Mouse (Mus musculus) heart, embryonic 10.5 days (tissue): ENCODE measurements at regions not wholly inside any gene's neighbourhood (a gene's known extent, or its start where the extent isn't known, plus 50 kb on each side); places are given as distances from the start of the nearest gene placed in this dataset.

ENCODE experiments used
- DNase-seq: peaks from one replicate; pipeline ENCODE4 v3.0.0-alpha.2; 2017; ENCODE audit warnings: low spot score
- H3K27ac ChIP-seq: fragments of 300-500 bp; sonication (generic); 2 replicates; pipeline ENCODE4 v1.5.1; 2016; ENCODE audit warnings: mild to moderate bottlenecking
- H3K27me3 ChIP-seq: fragments of 300-500 bp; sonication (generic); 2 replicates; pipeline ENCODE4 v1.6.1; 2016; ENCODE audit warnings: mild to moderate bottlenecking; ENCODE audit not compliant: poor library complexity, insufficient read depth, severe bottlenecking
- H3K36me3 ChIP-seq: fragments of 300-500 bp; sonication (generic); 2 replicates; pipeline ENCODE4 v1.6.1; 2016; ENCODE audit warnings: mild to moderate bottlenecking, moderate library complexity
- H3K4me1 ChIP-seq: fragments of 300-500 bp; sonication (generic); 2 replicates; pipeline ENCODE4 v1.6.1; 2016; ENCODE audit warnings: mild to moderate bottlenecking
- H3K4me3 ChIP-seq: fragments of 300-500 bp; sonication (generic); 2 replicates; pipeline ENCODE4 v1.5.1; 2016; ENCODE audit warnings: mild to moderate bottlenecking, moderate library complexity
- H3K9me3 ChIP-seq: fragments of 300-500 bp; sonication (generic); 2 replicates; pipeline ENCODE4 v1.6.1; 2016; ENCODE audit warnings: mild to moderate bottlenecking, moderate library complexity
- WGBS: fragments of 180-500 bp; shearing (Covaris S2); methylation state at CpG from one replicate; pipeline ENCODE4 v1.1.7; 2016; 5-methylcytosine and 5-hydroxymethylcytosine counted together

DNA sequence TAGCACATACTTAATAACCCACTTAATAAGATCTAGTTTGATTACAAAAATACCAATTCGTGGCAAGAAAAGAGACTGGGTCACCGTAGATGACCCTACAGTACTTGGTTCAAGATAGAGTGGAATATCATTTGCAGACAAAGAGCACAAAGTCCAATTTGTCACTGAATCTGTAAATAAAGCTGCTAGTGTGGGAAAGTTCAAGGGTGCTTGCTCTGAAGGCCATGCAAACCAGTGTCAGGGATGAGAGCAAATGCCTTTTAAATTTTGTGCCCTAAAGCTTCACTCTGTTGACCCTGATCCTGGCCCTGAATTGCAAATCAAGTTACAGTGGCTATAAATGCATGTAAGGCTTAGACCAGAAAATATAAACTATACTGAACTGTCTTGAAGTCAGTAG lies 113.1 kb downstream of the Cd55b start:
- Histone ChIP-seq H3K27me3 (no peaks in the 10 kb centered on the region), H3K4me3 (no peak overlapping the region), H3K4me1 (no peaks in the 10 kb centered on the region), H3K9me3 (no peaks in the 10 kb centered on the region), H3K36me3 (no peaks in the 10 kb centered on the region), H3K27ac (no peak overlapping the region)
- DNase-seq = no peak
- WGBS = 77% methylated on average over 2 of the region's 2 CpGs

DNA sequence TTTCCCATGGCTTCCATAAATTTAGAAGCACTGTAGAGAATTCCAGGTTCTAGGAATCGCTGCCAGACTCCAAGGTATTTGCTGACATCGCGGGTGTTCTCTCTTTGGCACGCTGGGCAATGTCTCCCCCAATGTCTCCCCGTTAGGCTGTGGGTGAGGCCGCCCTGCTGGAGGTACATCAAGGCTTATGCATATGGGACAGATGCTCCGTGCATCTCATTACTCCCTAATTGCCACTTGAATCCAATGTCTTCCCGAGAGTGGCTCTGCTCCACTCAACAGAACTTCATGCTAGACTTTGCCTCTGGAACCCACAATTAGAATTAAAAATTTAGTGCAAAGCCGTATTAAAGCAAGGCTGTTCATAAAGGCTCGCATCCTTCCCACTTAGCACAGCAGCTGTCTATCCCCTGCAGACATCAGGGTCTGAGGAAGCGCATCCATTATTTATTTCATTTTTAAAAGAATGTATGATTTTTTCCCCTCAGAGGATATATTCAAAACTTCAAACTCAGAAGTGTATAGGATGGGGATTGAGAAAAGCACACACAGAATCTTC lies 120.9 kb downstream of the Cd55b start:
- Histone ChIP-seq H3K36me3 (no peaks in the 10 kb centered on the region), H3K4me3 (no peak overlapping the region), H3K4me1 (peaks cover 16% of the 10 kb centered on the region), H3K27ac (no peak overlapping the region), H3K9me3 (no peaks in the 10 kb centered on the region), H3K27me3 (no peaks in the 10 kb centered on the region)
- WGBS = 58% methylated on average over 11 of the region's 11 CpGs
- no peak for DNase-seq

DNA sequence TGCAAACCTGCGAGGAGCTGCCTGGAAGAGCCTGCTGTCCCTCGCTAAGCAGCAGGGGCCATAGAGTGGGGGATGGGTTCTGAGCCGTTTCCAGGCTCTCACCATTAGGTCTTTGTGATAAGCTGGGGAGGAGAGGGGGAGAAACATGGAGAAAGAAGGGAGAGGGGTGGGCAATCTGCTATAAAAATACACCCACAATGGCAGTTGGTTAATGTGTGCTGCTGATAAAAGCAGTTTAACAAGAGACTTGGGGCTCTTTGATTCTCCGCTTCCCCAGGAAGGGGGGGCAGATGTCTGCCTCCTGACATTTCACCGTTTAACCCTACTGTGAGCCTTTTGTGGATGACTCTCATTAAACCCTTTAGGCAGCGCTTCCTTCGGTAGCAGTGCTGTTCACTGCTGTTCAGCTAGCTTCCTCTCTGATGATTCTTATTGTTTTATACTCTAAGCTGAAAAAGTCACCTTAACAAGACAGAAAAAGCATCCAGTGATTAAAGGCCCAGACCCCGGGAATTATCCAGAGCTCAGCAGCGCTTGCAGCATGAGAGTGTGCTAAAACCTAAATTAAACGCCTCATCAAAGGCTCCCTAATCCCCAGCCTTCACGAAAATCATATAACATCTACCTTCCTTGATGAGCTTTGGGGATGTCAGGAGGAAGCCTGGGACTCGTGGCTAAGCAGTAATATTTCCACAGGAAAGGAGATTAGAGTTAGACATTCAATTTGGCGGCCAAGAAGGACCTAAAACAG lies 122.6 kb downstream of the Cd55b start:
- Histone ChIP-seq H3K4me1 (peaks cover 16% of the 10 kb centered on the region), H3K4me3 (peak overlapping the region; percentile 46), H3K9me3 (no peaks in the 10 kb centered on the region), H3K27ac (peak overlapping the region; percentile 87), H3K36me3 (no peaks in the 10 kb centered on the region), H3K27me3 (no peaks in the 10 kb centered on the region)
- WGBS = 6% methylated on average over 13 of the region's 13 CpGs
- DNase-seq = peak; percentile 84

DNA sequence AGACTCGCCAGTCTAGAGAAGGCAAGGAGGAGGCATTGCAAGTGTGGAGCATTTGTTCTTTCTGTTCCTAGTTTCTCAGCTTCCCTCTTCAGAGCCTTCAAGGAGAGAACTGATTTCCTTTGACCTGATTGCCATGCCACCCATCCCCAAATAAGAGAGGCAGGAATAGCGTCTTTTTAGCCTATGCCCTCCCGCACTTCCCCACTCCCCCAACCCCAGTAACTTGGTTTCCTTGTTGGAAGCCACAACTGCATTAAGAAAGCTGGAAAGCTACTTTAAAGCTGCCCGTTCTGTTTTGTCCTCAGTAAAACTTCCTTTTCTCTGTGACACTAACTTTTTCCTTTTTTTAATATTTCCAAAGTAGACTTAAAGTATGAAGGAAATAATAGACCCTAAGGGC lies 123.2 kb downstream of the Cd55b start:
- Histone ChIP-seq H3K36me3 (no peaks in the 10 kb centered on the region), H3K9me3 (no peaks in the 10 kb centered on the region), H3K27ac (peak overlapping the region; percentile 87), H3K27me3 (no peaks in the 10 kb centered on the region), H3K4me3 (peak overlapping the region; percentile 46), H3K4me1 (peaks cover 16% of the 10 kb centered on the region)
- 8% methylated on average over 4 of the region's 4 CpGs for WGBS
- no peak for DNase-seq

DNA sequence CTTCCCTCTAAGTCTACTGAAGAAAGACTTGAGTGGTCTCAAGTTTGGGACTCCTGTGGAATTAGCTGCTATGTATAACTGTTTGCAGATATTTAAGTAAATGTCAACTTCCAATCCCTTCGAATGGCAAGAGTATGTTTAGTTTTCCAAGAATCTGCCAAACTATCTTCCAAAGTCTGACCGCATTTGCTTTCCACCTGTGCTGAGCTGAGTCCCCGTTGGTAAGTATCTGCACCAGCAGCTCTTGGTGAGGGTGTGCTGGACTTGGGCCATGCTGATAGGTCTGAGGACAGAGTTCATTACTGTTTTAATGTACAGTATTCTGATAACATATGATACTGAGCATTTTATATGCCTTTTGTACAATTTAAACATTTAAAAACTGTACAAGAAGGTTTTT lies 123.7 kb downstream of the Cd55b start:
- DNase-seq = no peak
- no peaks in the 10 kb centered on the region for H3K9me3 ChIP-seq
- H3K36me3 ChIP-seq = no peaks in the 10 kb centered on the region
- no peak overlapping the region for H3K27ac ChIP-seq
- WGBS = 48% methylated on average over 3 of the region's 3 CpGs
- no peak overlapping the region for H3K4me3 ChIP-seq
- no peaks in the 10 kb centered on the region for H3K27me3 ChIP-seq
- H3K4me1 ChIP-seq = peaks cover 16% of the 10 kb centered on the region

DNA sequence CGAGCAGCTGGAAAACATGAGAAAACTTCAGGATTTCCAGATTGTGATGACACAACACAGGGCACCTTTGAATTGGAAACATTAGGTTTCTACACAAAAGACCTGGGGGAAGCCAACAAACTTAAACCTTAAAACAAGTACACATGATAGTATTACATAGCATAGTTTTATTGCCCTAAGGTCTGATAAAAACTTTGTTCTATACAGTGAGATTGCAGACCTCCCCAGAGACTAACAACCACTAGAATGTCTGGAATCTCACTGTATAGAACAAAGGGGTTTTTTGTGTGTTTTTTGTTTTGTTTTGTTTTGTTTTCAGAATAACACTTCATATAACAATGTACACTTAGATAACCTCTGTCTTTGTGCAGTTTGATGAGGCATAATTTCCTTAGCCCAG lies 124.2 kb downstream of the Cd55b start:
- Histone ChIP-seq H3K27ac (no peak overlapping the region), H3K36me3 (no peaks in the 10 kb centered on the region), H3K9me3 (no peaks in the 10 kb centered on the region), H3K27me3 (no peaks in the 10 kb centered on the region), H3K4me1 (peaks cover 16% of the 10 kb centered on the region), H3K4me3 (no peak overlapping the region)
- 75% methylated on average over 1 of the region's 1 CpGs for WGBS
- DNase-seq = no peak

DNA sequence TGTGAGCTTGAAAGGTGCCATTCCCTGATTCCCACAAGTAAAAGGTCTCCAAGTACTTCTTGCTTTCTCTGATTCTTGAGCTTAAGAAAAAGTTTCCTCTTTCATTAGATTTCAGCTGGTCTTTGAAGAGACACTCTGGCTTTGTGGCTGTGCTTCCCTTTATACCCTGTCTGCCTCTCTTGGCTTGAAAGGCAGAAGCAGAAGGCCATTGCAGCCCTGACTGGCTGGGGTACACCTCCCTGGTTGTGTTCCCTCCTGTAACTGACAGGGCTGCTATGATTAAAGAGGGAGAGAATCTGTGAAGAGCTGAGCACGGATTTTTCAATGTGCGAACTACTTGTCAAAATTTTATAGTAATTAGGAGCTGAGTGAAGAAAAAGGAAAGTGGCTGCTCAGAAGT lies 125.3 kb downstream of the Cd55b start:
- no peaks in the 10 kb centered on the region for H3K36me3 ChIP-seq
- H3K4me3 ChIP-seq = no peak overlapping the region
- H3K4me1 ChIP-seq = peaks cover 16% of the 10 kb centered on the region
- no peak for DNase-seq
- H3K9me3 ChIP-seq = no peaks in the 10 kb centered on the region
- 58% methylated on average over 2 of the region's 2 CpGs for WGBS
- H3K27ac ChIP-seq = no peak overlapping the region
- no peaks in the 10 kb centered on the region for H3K27me3 ChIP-seq

DNA sequence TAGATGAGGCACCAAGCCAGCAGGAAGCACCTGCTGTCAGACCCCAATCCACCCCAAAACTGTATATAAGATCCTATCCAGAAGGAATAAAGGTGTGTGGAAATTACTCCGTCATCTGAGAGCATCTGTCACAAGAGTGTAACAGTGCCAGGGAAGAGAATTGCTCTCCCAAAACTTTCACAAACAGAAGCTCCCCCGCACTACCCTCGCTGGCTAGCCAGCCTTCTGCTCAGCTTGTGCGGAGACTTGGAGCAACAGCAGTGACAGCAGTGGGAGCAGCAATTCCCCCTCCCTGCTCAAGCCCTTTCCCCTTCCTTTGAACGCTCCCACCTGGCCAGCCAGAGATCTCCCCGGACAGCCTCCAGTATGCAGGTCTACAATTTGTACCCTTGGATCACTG lies 136.9 kb downstream of the Cd55b start:
- no peaks in the 10 kb centered on the region for H3K36me3 ChIP-seq
- no peak overlapping the region for H3K27ac ChIP-seq
- no peak for DNase-seq
- 80% methylated on average over 6 of the region's 6 CpGs for WGBS
- no peaks in the 10 kb centered on the region for H3K4me1 ChIP-seq
- H3K4me3 ChIP-seq = no peak overlapping the region
- H3K9me3 ChIP-seq = no peaks in the 10 kb centered on the region
- no peaks in the 10 kb centered on the region for H3K27me3 ChIP-seq

DNA sequence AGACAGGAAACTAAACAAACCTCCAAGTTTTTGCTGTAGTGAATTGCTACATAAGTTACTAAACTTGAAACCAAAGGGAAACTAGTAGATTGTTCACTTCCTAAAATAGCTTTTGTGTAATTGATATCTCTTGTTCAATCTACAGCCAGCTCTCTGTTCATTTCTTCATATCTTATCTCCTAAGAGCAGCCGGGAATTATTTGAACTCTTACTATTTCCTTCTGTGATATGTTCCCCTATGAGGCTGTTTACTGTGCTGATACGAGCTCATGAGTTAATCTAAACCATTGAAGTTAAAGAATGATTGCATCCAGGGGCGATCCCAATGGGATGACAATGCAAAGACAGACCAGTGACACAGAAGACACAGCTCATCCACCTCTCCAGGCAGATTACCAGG lies 140.7 kb downstream of the Cd55b start:
- H3K27me3 ChIP-seq = no peaks in the 10 kb centered on the region
- no peaks in the 10 kb centered on the region for H3K9me3 ChIP-seq
- no peak overlapping the region for H3K27ac ChIP-seq
- H3K4me1 ChIP-seq = no peaks in the 10 kb centered on the region; the same call in 1 of the 2 replicates
- H3K36me3 ChIP-seq = no peaks in the 10 kb centered on the region
- no peak for DNase-seq
- 52% methylated on average over 3 of the region's 3 CpGs for WGBS
- no peak overlapping the region for H3K4me3 ChIP-seq

DNA sequence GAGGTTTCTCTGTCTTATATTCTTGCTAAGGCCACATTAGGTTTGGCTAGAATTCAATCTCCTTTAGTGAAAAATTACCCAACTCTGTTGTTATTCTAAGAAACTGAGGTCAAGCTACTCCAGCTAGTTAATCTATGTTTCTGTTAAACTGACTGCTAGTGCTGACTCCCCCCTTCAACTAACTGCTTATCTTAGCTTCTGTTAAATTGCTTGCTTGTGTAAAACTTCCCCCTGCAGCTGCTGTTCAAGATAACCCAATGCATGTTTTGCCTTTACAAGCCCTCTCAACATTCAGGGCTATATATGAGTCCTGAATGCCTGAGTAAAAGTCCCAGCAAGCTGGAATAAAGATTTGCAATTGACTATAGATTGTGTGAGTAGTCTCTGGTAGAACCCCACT lies 143.6 kb downstream of the Cd55b start:
- peaks cover 4% of the 10 kb centered on the region; the same call in 1 of the 2 replicates for H3K4me1 ChIP-seq
- H3K27me3 ChIP-seq = no peaks in the 10 kb centered on the region
- H3K27ac ChIP-seq = no peak overlapping the region
- H3K36me3 ChIP-seq = no peaks in the 10 kb centered on the region
- DNase-seq = no peak
- H3K4me3 ChIP-seq = no peak overlapping the region
- H3K9me3 ChIP-seq = no peaks in the 10 kb centered on the region

DNA sequence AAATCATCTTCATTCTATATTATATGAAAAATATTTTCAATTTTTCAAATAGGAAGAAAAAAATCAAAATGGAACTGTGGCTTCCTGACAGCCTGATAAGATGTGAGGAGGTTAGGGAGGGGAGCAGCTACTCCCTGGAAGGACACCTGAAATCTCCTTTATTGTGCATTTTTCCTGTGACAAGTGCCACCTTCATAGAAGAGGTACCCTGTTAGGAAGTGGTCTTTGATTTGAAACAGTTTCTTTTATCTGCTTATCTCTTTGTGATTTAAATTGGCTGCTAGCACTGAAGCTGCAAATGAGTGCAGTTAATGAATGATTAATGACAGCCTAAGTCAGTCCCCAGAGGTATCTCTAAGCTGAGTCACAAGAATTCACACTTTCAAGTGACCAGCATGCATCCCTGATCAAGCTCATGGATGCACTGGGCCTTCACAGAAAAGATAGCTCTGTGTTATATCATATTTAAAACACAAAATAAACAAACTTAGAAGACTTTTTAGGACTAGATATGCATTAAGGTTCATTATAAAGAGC lies 144.7 kb downstream of the Cd55b start:
- Histone ChIP-seq H3K27ac (no peak overlapping the region), H3K36me3 (no peaks in the 10 kb centered on the region), H3K4me3 (no peak overlapping the region), H3K4me1 (peaks cover 4% of the 10 kb centered on the region; the same call in 1 of the 2 replicates), H3K27me3 (no peaks in the 10 kb centered on the region), H3K9me3 (no peaks in the 10 kb centered on the region)
- no peak for DNase-seq

DNA sequence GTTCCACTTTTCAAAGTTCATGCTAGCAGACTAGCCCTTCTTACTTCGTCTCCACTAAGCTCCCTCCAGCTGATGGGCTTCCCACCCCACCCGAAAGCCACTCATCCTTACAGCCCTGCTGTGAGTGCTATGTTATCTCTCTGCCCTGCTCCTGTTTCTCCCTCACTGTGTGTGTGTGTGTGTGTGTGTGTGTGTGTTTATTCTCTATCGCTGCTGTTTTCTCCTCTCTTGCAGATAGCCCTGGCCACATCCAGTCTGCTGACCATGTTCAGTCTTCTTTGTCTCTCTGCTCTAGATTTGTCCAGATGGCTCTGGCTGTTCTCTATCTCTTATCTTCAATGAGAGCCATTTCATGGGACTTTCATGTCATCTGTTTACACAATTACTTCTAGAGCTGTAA lies 145.9 kb downstream of the Cd55b start:
- no peak overlapping the region for H3K27ac ChIP-seq
- DNase-seq = no peak

DNA sequence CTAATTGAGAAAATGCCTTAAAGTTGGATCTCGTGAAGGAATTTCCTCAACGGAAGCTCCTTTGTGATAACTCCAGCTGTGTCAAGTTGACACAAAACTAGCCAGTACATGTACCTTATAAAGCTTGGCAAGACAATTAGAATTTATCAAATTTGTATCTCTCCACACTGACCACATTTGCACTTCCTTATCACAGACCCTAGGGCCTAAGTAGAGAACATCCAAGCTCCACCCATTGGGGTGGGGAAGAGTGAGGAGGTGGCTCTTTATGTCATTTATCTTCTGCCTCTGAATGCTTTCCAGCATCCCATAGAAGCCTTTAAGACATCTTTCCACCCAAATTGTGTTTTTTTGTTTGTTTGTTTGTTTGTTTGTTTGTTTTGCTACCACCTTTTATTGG lies 146.8 kb downstream of the Cd55b start:
- Histone ChIP-seq H3K27ac (no peak overlapping the region), H3K4me1 (peaks cover 4% of the 10 kb centered on the region; the same call in 1 of the 2 replicates), H3K27me3 (no peaks in the 10 kb centered on the region), H3K36me3 (no peaks in the 10 kb centered on the region), H3K9me3 (no peaks in the 10 kb centered on the region), H3K4me3 (no peak overlapping the region)
- DNase-seq = no peak
- WGBS = 63% methylated on average over 2 of the region's 2 CpGs

More for the DNA sequence above, 145.9 kb downstream of the Cd55b start:
- H3K27me3 ChIP-seq = no peaks in the 10 kb centered on the region
- H3K9me3 ChIP-seq = no peaks in the 10 kb centered on the region
- H3K36me3 ChIP-seq = no peaks in the 10 kb centered on the region
- peaks cover 4% of the 10 kb centered on the region; the same call in 1 of the 2 replicates for H3K4me1 ChIP-seq
- no peak overlapping the region for H3K4me3 ChIP-seq
- 16% methylated on average over 3 of the region's 3 CpGs for WGBS
